Mouse (Mus musculus) liver, embryonic 16.5 days (tissue): ENCODE measurements around the gene Nectin2. TPM values are rescaled to one million over a fixed set of nuclear protein-coding genes. Genes with fewer than 3 reads are reported as not detected.
A peak's percentile ranks its signal among the peaks of the same experiment; 100 is the strongest.
"Not testable (repeated sequence)": the region's sequence is repeated elsewhere in the genome, so short reads cannot be mapped to it uniquely, and the experiment has no call there.

ENCODE experiments used
- ATAC-seq: fragments of 200-750 bp; cut with Nextera tagmentation; 2 replicates; pipeline ENCODE4 v1.8.0; 2017; ENCODE audit warnings: low read depth, mild to moderate bottlenecking, moderate number of reproducible peaks, moderate library complexity
- H3K27ac ChIP-seq: fragments of 300-500 bp; sonication (generic); 2 replicates; pipeline ENCODE4 v1.5.1; 2014; ENCODE audit warnings: mild to moderate bottlenecking, low read length
- H3K27me3 ChIP-seq: fragments of 300-500 bp; sonication (generic); 2 replicates; pipeline ENCODE4 v1.6.1; 2014; ENCODE audit warnings: low read depth, low read length, mixed read lengths; ENCODE audit not compliant: control insufficient read depth, insufficient read depth
- H3K36me3 ChIP-seq: fragments of 300-500 bp; sonication (generic); 2 replicates; pipeline ENCODE4 v1.6.1; 2014; ENCODE audit warnings: mild to moderate bottlenecking; ENCODE audit not compliant: control insufficient read depth, insufficient read depth
- H3K4me1 ChIP-seq: fragments of 300-500 bp; sonication (generic); 2 replicates; pipeline ENCODE4 v1.6.1; 2014; ENCODE audit warnings: low read depth, low read length, mixed read lengths; ENCODE audit not compliant: control insufficient read depth
- H3K4me2 ChIP-seq: fragments of 300-500 bp; sonication (generic); 2 replicates; pipeline ENCODE4 v1.6.1; 2014; ENCODE audit warnings: low read depth, low read length, mixed read lengths
- H3K4me3 ChIP-seq: fragments of 300-500 bp; sonication (generic); 2 replicates; pipeline ENCODE4 v1.5.1; 2014; ENCODE audit warnings: low read depth, mild to moderate bottlenecking, low read length
- H3K9ac ChIP-seq: fragments of 300-500 bp; sonication (generic); 2 replicates; pipeline ENCODE4 v1.6.1; 2014; ENCODE audit warnings: low read depth, low read length
- H3K9me3 ChIP-seq: fragments of 300-500 bp; sonication (generic); replicated peaks from 2 replicates; pipeline ENCODE4 v1.6.1; 2016; ENCODE audit warnings: low read length; ENCODE audit not compliant: control insufficient read depth
- WGBS: fragments of 180-500 bp; shearing (Covaris S2); extraction: QIAGEN DNeasy Blood & Tissue Kit; methylation state at CpG from one replicate; pipeline ENCODE4 v1.1.7; 2014; ENCODE audit not compliant: insufficient replicate concordance; 5-methylcytosine and 5-hydroxymethylcytosine counted together
- polyA plus RNA-seq: library from polyadenylated mRNA; unstranded; fragments of >200 nt; fragmentation: Nextera tagmentation; extraction: Ambion mirVana; gene quantifications from 2 replicates; pipeline ENCODE4 v1.2.1, GENCODE M21; 2015

Gene Nectin2
- polyA plus RNA-seq, 1 experiment from 2014 or later, result 15.8 TPM

DNA sequence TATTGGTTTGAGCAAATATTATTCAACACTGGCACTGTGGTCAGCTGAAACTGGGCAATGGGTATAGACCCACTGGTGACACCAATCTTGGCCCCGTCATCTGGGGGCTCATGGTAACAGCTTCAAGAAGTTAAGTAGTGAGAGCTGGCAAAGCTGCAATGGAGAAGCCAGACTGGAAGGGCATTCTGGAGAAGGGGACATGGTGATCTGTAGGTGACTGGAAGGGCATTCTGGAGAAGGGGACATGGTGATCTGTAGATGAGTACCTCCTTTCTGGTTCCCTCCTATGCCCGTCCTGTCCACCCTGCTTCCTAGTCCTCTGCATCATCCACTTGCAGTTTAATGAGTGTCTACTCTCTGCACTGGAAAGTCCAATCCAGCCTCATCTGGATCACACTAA, 61.7 kb downstream of the Nectin2 start:
- H3K36me3 ChIP-seq, result no peaks in the 10 kb centered on the region
- WGBS, result 76% methylated on average over 2 of the region's 2 CpGs
- no peak overlapping the region for H3K9ac ChIP-seq
- no peaks in the 10 kb centered on the region for H3K9me3 ChIP-seq
- no peak for ATAC-seq
- H3K4me3 ChIP-seq, result no peak overlapping the region
- no peaks in the 10 kb centered on the region for H3K27me3 ChIP-seq
- H3K4me2 ChIP-seq, result no peak overlapping the region
- H3K4me1 ChIP-seq, result peaks cover 14% of the 10 kb centered on the region
- H3K27ac ChIP-seq, result no peak overlapping the region

DNA sequence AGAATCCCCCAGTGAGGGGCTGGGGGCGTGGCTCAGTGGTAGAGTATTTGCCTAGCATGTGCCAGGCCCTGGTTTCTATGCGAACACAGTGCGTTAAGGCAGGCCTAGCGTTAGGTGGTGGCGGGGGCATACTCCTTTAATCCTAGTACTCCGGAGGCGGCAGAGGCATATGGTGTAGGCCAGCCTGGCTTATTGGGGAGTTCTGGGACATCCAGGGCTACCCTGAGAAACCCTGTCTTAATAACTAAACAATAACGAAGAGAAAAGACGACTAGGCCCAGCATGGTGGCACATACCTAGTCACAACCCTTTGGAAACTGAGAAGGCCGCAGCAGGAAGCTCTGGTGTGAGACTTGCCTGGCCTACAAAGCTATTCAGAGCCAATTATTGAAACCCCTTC, 62.2 kb downstream of the Nectin2 start:
- Histone ChIP-seq H3K9ac (no peak overlapping the region), H3K27me3 (no peaks in the 10 kb centered on the region)

DNA sequence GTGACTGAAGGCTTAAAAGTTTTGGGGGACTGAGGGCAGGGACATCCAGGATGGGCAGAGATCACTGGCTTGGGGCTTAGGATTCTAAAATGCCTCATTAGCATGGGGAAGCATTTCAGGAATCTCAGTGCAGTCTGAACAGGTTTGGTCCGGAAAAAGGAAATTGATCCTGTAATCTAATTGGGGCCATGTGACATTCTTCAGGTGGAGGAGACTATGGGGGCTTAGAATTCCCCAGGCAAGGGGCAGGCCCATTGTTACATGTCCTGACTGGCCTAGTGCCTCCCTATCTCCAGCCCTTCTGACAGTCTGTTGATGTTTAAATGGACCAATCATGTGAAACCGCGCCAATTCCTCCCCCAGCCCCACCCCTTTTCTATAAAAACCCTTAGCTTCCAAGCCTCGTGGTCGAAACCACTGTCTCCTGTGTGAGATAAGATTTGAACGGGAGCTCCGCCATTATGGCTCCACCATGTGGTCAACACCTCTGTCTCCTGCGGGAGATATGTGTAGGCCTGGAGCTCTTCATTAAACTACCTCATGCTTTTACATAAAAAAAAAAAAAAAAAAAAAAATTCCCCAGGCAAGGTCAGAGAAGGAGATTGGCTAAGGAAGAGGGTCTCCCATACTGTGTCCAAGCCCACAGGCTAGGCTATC, 63.2 kb downstream of the Nectin2 start:
- not testable (repeated sequence) for H3K4me3 ChIP-seq, H3K27me3 ChIP-seq, H3K9me3 ChIP-seq, H3K36me3 ChIP-seq, H3K9ac ChIP-seq, H3K4me2 ChIP-seq
- H3K4me1 ChIP-seq, result peaks cover 16% of the 10 kb centered on the region
- WGBS, result 24% methylated on average over 8 of the region's 8 CpGs
- peak; percentile 47 for ATAC-seq
- H3K27ac ChIP-seq, result peak overlapping the region; percentile 87

More for the DNA sequence above, 62.2 kb downstream of the Nectin2 start:
- Histone ChIP-seq H3K9me3 (no peaks in the 10 kb centered on the region), H3K4me2 (no peak overlapping the region), H3K4me3 (no peak overlapping the region), H3K4me1 (peaks cover 14% of the 10 kb centered on the region), H3K27ac (no peak overlapping the region), H3K36me3 (no peaks in the 10 kb centered on the region)
- no peak for ATAC-seq
- WGBS, result 86% methylated on average over 10 of the region's 10 CpGs

DNA sequence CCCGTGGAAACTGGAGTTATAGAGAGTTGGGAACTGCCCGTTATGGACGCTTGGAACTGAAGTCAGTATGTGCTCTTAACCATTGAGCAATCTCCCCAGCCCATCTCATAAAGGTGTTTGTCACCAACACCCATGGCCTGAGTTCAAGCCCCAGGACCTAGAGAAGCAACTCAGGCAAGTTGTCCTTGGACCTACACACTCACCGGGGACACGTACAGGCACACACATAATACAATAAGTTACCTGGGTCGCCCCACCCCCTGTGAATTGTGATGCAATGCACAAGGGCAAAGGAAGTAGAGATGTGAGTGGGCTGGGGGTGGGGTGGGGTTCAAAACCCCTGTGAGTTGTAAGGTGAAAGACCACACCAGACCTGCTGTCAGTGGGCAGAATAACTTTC, 63.8 kb downstream of the Nectin2 start:
- no peaks in the 10 kb centered on the region for H3K9me3 ChIP-seq
- no peaks in the 10 kb centered on the region for H3K27me3 ChIP-seq
- no peak overlapping the region for H3K4me3 ChIP-seq
- H3K27ac ChIP-seq, result peak overlapping the region; percentile 87
- H3K9ac ChIP-seq, result no peak overlapping the region
- H3K4me1 ChIP-seq, result peaks cover 19% of the 10 kb centered on the region
- H3K4me2 ChIP-seq, result no peak overlapping the region
- 63% methylated on average over 6 of the region's 6 CpGs for WGBS
- ATAC-seq, result peak; percentile 76
- no peaks in the 10 kb centered on the region for H3K36me3 ChIP-seq

DNA sequence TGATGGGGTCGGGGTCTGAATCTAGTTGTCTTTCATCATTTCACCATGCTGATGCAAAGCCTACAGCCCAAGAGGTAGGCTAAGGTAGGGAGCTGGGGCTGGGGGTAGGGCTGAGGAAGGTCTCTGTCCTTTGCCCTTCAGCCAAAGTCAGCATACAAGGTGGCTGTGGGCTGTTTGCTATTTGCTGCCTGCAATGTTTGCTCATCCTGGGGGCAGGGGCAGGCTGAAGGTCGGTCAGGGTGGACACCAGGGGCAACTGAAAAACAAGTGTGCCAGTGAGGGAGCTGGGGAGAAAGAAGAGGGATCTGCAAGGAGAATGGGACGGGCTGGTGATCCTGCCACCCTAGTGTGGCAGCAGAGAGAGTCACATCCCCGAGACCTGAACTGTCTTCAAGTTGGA, 64.9 kb downstream of the Nectin2 start:
- H3K9me3 ChIP-seq, result no peaks in the 10 kb centered on the region
- no peaks in the 10 kb centered on the region for H3K36me3 ChIP-seq
- no peaks in the 10 kb centered on the region for H3K27me3 ChIP-seq
- H3K9ac ChIP-seq, result no peak overlapping the region
- WGBS, result 43% methylated on average over 4 of the region's 4 CpGs
- H3K4me3 ChIP-seq, result no peak overlapping the region
- H3K27ac ChIP-seq, result peak overlapping the region; percentile 87
- peak; percentile 66 for ATAC-seq
- H3K4me2 ChIP-seq, result no peak overlapping the region
- peaks cover 19% of the 10 kb centered on the region for H3K4me1 ChIP-seq

DNA sequence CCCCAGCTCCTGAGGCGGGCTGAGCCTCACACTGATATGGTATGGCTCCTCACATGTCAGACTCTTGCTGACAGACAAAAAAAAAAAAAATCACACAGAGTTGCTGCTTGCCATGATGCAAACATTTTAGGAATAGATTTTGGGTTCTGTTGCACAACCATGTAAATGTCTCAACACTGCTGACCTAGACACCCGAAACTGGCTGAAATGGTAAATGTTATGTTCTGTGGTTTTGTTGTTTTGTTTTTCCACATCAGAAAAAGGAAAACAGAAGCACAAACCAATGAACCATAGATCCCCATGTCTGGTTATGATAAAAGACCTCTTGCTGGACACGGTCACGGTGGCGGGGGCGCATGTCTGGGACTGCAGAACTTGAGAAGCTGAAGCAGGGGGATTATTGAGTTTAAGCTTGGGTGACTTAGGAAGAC, 66.5 kb downstream of the Nectin2 start:
- H3K4me1 ChIP-seq, result peaks cover 19% of the 10 kb centered on the region
- no peak for ATAC-seq

DNA sequence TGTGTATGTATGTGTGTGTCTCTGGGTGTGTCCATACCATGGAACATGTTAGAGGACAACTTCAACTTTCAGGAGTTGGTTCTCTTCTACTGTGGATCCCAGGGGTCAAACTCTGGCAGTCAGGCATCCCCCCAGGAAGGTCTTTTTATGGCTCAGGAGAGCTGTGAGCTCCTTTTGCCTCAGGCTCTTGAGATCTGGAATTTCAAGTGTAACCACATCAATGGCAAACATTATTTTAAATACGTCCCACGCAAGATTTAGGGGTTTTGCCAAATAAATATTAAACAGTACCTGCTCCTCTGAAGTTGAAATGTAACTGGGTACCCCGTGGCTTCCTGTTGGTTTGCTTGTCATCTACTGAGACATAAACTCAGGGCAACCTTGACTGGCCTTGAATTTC, 67.3 kb downstream of the Nectin2 start:
- Histone ChIP-seq H3K9me3 (no peaks in the 10 kb centered on the region), H3K27ac (no peak overlapping the region), H3K9ac (no peak overlapping the region), H3K36me3 (no peaks in the 10 kb centered on the region), H3K4me3 (no peak overlapping the region), H3K4me2 (no peak overlapping the region), H3K4me1 (peaks cover 19% of the 10 kb centered on the region), H3K27me3 (no peaks in the 10 kb centered on the region)
- no peak for ATAC-seq
- WGBS, result 60% methylated on average over 3 of the region's 3 CpGs

More for the DNA sequence above, 66.5 kb downstream of the Nectin2 start:
- no peaks in the 10 kb centered on the region for H3K36me3 ChIP-seq
- peak overlapping the region; percentile 66 for H3K27ac ChIP-seq
- no peak overlapping the region for H3K4me3 ChIP-seq
- no peaks in the 10 kb centered on the region for H3K9me3 ChIP-seq
- 55% methylated on average over 6 of the region's 6 CpGs for WGBS
- no peaks in the 10 kb centered on the region for H3K27me3 ChIP-seq
- H3K9ac ChIP-seq, result no peak overlapping the region
- H3K4me2 ChIP-seq, result no peak overlapping the region

DNA sequence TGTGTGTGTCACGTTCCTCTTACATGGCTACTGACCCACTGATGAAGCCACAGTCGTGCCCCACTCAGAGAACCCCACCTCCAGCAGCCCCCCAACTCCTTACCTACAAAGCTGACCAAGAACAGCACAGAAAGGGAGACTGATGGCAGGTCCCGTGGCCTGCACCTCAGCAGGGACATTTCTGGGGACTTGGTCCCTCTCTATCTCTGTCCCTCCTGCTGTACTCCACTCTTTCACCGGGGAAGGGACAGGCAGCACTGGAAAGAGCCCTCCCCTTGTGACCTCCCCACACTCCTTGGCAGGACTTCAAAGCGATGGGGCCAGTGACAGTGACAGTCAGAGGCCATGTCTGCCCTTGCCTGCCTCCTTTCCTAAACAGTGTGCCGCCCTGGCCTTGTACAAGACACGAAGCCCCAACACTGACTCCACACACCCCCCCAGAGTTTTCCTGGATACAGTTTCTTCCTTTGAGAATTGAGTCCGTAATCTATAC, 69.0 kb downstream of the Nectin2 start, which contains the start of the genes Gm44805 and Apoc4:
Gene Gm44805 (minus strand): TSS at position 222 of the 493 bp plus-strand sequence.
Gene Apoc4 (minus strand): TSS at position 278 of the 493 bp plus-strand sequence.
- no peaks in the 10 kb centered on the region for H3K27me3 ChIP-seq
- peaks cover 19% of the 10 kb centered on the region for H3K4me1 ChIP-seq
- peak within 1 kb of the TSS; percentile 69 for H3K27ac ChIP-seq
- no peaks in the 10 kb centered on the region for H3K36me3 ChIP-seq
- H3K9ac ChIP-seq, result peak within 1 kb of the TSS; percentile 37; the same call in 1 of the 2 replicates
- H3K9me3 ChIP-seq, result no peaks in the 10 kb centered on the region
- H3K4me2 ChIP-seq, result peak within 1 kb of the TSS; percentile 33
- H3K4me3 ChIP-seq, result peak within 1 kb of the TSS; percentile 39
- 42% methylated on average over 8 of the region's 8 CpGs for WGBS
- peak; percentile 57 for ATAC-seq

DNA sequence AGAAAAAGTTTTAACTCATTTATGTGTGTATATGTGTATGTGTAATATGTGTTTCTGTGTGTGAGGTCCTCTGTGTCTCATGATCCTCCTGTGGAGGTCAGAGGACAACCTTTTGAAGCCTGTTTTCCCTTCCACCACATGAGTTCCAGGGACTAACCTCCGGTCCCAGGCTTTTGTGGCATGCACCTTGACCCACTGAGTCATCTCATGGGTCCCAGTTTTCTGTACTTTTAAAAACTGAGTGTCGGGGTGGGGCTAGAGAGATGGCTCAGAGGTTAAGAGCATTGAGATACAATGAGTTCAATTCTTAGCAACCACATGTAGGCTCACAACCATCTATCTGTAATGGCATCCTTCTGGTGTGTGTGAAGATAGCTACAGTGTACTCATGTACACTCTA, 69.6 kb downstream of the Nectin2 start:
- no peaks in the 10 kb centered on the region for H3K36me3 ChIP-seq
- peaks cover 19% of the 10 kb centered on the region for H3K4me1 ChIP-seq
- peak overlapping the region; percentile 37; the same call in 1 of the 2 replicates for H3K9ac ChIP-seq
- peak overlapping the region; percentile 33 for H3K4me2 ChIP-seq
- peak overlapping the region; percentile 69 for H3K27ac ChIP-seq
- 41% methylated on average over 2 of the region's 2 CpGs for WGBS
- H3K9me3 ChIP-seq, result no peaks in the 10 kb centered on the region
- H3K27me3 ChIP-seq, result no peaks in the 10 kb centered on the region
- ATAC-seq, result peak; percentile 5; the same call in 1 of the 2 replicates
- peak overlapping the region; percentile 39 for H3K4me3 ChIP-seq
